Comparison of ENCODE assay signal across 15 mouse cellular contexts in the genomic region with DNA sequence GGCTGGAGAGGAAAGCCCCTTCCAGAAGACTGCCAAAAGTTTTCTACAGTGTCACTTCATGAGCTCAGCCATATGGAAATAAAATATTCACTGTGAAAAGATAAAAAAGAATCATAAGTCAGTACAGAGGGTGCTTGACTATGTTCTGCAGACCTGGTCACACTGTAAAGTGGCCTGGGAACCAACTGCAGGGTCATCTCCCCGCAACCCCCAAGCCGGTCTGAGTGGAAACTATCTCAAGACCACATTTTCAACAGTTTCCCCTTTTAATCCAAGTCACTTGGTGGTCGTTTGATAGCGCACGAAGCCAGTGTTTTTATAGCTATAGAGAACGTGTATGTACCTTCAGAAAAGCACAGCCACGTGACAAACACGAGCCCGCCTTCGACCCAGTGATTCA.
"Had no signal": no experiment of that assay in that cellular context is flagged by ENCODE, and none has a peak within 500 bp of the region (broad histone marks: within the 10 kb centered on the region; RNA-seq: fewer than 3 reads in every experiment).

No protein-coding gene starts in this region.

- H3K36me3 ChIP-seq: intestine, embryonic 15.5 days; limb, embryonic 10.5 days; limb, embryonic 13.5 days had no signal

- H3K27ac ChIP-seq: intestine, embryonic 15.5 days; limb, embryonic 10.5 days; limb, embryonic 13.5 days; liver, embryonic 14.5 days had no signal

- H3K4me2 ChIP-seq: intestine, embryonic 15.5 days; limb, embryonic 13.5 days; midbrain, embryonic 11.5 days had no signal

- H3K27me3 ChIP-seq: intestine, embryonic 15.5 days; limb, embryonic 13.5 days had no signal

- ATAC-seq: intestine, embryonic 15.5 days had no signal

- H3K9ac ChIP-seq: intestine, embryonic 15.5 days; limb, embryonic 13.5 days; liver, embryonic 14.5 days had no signal

- H3K4me3 ChIP-seq: intestine, embryonic 15.5 days; limb, embryonic 10.5 days; limb, embryonic 13.5 days had no signal

- H3K4me1 ChIP-seq: limb, embryonic 13.5 days had no signal

- H3K9me3 ChIP-seq: intestine, embryonic 15.5 days; limb, embryonic 10.5 days; limb, embryonic 13.5 days had no signal

- DNase-seq: kidney, adult 18-20 months; kidney, adult 9 months; kidney, postnatal 10 days; kidney, postnatal 4 days; liver; lung, postnatal 10 days; lung, postnatal 4 days; midbrain, embryonic 14.5 days; thymus, adult 18-20 months; thymus, postnatal 36 days had no signal
